Mouse (Mus musculus) kidney, postnatal 25 days (tissue): ENCODE measurements around the gene Rab6b.
A peak's percentile ranks its signal among the peaks of the same experiment; 100 is the strongest.
"Not testable (repeated sequence)": the region's sequence is repeated elsewhere in the genome, so short reads cannot be mapped to it uniquely, and the experiment has no call there.

ENCODE experiments used
- DNase-seq, 2 experiments: peaks; one replicate each; pipeline ENCODE4 v3.0.0; 2021; ENCODE audit warnings: mixed read lengths in 2 of 2

Gene Rab6b

DNA sequence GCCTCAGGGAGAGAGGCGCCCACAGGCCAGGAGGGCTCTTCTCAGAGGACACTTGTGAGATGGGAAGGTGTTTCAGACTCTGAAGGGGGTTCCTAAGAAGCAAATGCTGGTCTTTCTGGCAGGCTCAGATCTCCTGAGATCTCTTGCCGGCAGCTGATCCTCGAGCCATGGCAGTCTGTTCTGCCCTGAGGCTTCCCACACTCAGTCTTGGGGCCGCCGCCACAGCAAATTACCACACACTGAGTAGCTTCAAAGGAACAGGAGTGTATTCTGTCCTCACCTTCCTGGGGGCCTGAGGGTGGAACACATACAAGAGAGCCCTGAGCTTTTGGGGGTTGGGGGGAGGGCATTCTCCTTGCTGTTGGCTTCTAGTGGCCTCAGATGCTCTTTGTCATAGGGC lies 33.8 kb downstream of the Rab6b start:
- DNase-seq = no peak

DNA sequence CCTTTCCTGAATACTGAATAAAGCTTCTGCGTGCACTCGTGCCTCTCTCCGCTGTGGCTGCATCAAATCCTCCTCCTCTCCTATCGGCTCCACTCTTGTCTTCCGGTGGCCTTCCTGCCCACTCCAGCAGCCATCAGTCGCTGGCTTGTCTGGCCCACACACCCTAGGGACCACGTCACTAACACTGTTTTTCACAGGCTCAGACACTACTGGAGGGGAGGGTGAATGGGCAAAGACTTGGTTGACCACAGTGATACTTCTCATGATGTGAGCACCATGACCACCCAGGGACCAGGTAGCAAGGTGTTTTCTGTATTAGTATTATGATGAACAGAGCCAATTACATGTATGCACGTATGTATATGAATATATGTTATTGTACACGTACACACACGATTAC lies 34.7 kb downstream of the Rab6b start:
- no peak for DNase-seq

DNA sequence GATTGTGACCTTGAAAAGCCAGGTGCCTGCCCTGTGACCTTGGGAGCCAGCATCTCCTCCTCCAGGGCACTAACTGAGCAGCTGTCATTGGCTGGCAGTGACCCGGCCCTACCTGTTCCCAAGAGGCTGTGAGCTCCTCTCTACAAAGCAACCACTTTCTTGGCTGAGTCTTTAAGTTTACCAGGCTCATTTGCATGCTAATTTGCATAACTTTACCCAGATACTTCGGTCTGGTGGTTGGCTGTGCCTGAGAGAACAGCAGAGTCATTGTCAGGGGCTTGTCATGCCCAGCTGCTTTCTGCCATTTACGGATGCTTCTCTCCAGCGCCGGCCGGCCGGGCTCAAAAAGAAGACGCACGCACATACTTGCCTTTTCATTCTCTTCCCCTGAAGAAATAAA lies 35.1 kb downstream of the Rab6b start:
- no peak for DNase-seq

GRCm38 (mm10) chr9:103147103-103147502 lies 35.5 kb downstream of the Rab6b start:
- DNase-seq = no peak

GRCm38 (mm10) chr9:103149074-103149799 lies 37.6 kb downstream of the Rab6b start:
- DNase-seq = no peak

DNA sequence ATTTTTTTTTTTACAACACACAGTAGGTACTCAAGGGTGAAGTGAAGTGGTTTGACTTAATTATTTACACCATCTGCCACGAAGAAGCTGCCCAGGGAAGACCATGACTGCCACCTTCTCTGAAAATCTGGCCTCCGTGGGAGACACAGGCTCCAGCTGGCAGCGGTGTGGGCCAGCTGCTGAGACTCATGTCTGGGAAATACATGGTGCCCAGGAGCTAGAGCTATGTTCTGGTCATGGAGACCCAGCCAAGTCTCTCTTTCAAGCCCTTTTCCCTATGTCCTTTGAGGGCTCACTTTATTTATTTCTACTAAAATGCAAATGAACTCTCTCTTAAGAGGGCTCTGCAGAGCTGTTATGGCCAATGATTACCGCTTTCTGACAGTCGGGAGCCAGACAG lies 41.7 kb downstream of the Rab6b start:
- DNase-seq = no peak

DNA sequence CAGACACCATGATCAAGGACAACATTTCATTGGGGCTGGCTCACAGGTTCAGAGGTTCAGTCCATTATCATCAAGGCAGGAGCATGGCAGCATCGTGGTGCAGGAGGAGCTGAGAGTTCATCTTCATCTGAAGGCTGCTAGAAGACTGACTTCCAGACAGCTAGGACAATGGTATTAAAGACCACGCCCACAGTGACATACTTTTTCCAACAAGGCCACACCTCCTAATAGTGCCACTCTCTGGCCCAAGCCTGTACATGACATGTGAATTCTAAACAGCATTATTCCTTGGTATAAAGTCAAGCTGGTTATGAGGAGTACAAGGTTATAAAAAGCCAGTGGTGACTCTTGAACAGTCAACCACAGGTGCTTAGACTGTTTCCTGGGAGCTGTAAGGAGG lies 43.0 kb downstream of the Rab6b start:
- DNase-seq = no peak

DNA sequence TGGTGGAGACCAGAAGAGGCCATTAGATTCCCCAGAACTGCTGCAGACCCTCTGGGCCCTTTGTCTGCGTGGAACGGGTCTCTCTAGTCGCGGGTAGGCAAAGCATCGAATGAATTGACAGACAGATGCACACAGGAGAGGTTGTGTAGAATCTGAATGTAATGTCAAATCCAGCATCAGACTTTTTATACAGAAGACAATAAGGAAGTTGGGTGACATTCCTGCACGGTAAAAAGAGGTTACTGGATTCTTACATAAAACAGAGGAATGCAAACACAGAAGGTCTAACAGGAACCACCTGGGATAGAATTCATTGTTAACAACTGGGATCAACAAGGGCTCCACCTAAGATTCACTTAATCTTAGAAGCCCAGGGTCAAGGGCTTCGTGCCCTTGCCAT lies 43.6 kb downstream of the Rab6b start:
- DNase-seq = not testable (repeated sequence)

GRCm38 (mm10) chr9:103163806-103164205 lies 52.2 kb downstream of the Rab6b start:
- no peak for DNase-seq

DNA sequence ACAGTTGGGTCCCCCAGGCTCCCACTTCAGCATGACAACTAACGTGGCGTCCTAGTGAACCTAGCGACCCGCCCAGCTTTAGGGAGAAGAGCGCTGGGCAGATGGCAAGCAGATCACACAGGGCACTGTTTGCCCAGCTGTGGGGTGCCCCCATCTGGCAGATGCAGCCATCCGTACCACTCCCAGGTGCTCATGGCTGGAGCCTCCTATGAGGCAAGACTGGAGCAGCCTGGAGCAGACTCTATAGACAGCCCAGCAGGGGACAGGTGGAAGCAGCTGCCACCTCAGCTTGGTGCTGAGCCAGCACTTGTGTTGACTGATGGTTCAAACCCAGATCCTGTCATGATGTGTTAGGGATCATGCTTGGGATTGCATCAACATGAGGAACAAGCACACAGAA lies 56.5 kb downstream of the Rab6b start:
- no peak for DNase-seq

GRCm38 (mm10) chr9:103168771-103169170 lies 57.2 kb downstream of the Rab6b start:
- no peak for DNase-seq

GRCm38 (mm10) chr9:103174771-103175519 lies 63.4 kb downstream of the Rab6b start:
- peak; percentile 57 to 68 for DNase-seq

DNA sequence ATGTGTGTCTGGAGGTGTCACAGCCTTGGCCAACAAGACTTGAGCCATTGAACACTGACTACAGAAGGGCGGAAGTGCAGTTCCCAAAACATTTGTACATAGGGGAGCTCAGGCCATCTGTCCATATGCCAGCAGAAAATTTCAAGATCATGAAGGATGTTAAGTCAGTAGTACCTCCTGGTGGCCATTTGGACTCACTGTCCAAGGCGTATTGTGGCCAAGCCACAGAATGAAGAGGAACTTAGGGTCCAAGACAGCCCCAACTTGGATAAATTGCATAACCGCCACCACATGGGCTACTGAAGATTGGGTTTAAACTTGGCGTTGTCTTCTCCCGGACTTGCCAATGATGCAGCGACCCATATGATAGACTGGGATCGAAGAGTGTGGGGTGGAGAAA lies 64.1 kb downstream of the Rab6b start:
- DNase-seq = no peak

DNA sequence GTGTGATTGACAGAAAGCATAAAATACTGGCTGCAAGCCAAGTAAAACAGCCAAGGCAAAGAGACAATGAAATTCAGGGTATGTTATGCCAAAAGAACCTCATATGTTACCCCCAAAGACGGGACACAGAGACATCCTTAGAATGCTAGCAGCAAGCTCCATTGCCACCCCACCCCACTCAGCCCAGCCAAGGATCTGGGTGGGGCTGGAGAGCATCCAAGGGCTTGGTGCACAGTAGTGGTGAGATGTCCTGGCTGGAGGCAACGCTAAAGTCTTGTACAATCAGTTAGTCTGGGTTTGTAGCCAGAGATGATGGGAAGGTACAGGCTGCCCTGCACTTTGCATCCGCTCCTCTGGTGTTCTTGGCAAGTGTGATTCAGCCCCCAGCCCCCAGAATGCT lies 68.7 kb downstream of the Rab6b start:
- peak; percentile 30 to 49 for DNase-seq

- DNase-seq = peak; percentile 82 to 86
Observed at GRCm38 (mm10) chr9:103180807-103181565, 69.4 kb downstream of the Rab6b start.

DNA sequence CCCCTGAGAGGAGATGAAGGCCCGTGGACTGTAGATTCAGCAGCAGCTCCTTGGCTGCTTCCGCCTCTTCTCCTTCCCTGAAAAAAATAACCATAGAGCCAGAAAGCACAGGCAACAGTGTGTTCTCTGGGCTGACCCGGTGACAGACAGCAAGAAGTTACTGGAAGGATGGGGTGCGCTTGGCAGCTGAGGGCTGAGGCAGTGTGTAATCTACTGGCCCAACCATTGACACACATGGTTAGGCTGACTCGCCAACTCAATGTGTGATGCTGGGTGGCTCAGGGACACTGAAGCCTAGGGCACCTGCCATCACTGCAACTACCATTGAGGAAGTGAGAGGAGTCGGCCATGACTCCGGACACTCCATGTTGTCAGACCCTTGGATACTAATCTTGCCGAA lies 70.3 kb downstream of the Rab6b start:
- no peak for DNase-seq

GRCm38 (mm10) chr9:103184855-103185254 lies 73.3 kb downstream of the Rab6b start:
- DNase-seq = no peak

- DNase-seq = no peak
Observed at GRCm38 (mm10) chr9:103185946-103186345, 74.4 kb downstream of the Rab6b start.

DNA sequence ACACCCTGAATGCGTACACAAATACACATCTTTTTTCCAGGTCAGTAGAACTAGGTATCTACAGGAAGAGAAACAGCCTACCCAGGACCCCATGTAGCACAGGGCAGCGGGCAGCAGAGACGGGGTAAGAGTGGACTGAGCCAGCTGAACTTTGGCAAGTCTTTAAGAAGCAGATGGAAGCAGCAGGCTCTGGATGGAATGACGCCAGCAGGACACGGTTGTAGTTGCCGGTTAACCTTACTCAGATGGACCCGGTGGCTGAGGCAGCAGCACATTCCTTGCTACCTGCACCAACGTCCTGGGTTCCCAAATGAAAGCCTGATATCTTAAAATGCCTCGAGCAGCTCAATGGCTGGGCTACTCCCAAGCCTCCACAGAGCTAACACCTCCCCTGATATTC lies 75.2 kb downstream of the Rab6b start:
- DNase-seq = peak; percentile 83 to 86

- DNase-seq = no peak
Observed at GRCm38 (mm10) chr9:103188416-103188815, 76.8 kb downstream of the Rab6b start.

DNA sequence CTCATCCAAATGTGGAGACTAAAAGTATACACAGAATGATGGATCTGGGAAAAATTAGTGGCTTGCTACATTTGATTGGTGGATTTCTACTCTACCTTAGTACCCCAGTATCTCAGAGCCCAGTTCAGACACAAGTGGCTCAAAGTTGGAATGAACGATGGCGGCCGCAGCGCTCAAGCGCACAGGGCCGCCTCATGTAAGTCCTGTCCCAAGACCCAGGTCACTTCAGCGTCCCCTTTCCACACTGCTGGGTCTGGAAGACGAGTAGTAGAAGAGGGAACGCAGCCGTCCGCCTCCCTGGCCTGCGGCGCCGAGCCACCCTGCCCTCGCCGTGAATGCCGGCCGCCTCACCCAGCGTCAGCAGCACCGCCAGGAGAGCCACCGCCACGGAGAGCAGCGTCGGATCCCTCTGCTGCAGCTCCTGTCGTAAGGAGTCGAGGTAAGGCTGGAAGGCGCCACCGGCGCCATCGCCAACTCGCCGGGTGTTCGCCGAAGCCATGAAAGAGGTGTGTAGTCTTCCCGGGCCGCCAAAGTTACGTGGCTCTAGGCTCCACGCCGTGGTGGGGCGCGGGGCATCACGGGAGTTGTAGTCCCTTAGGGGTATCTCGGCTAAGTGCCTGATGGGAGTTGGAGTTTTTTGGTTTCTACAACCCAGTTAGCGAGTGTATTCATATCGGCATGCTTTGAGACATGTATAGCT lies 90.1 kb downstream of the Rab6b start, which contains the start of gene Srprb:
Gene Srprb (minus strand): TSS at position 577 of the 700 bp plus-strand sequence.
- DNase-seq = peak; percentile 95 to 96

- no peak for DNase-seq
Observed at GRCm38 (mm10) chr9:103205786-103206185, 94.2 kb downstream of the Rab6b start.

DNA sequence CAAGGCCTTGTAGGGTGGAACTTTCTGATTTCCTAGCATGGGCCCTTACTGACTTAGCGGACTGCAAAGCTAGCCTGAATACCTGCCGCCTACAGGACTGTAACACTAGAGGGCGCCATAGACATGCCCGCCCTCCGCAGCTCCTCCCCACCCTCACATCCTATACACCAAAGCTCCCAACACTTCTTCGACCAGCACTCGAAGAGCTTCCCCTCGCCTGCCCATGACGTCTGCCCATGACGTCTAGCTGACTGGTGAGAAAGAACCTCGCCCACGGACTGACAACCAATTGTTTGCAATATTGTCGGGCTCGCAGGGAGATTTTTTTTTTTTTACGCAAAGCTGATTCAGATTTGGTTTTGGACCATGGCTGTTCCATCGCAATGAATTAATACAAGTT lies 96.3 kb downstream of the Rab6b start:
- DNase-seq = peak; percentile 70 to 81
